ENCODE assay signal across 22 mouse cellular contexts in genomic region chr7:96244796-96245195, GRCm38 (mm10).
A peak's percentile ranks its signal among the peaks of the same experiment; 100 is the strongest.
DNase-seq lines count a peak whose midpoint lies in the region; ATAC-seq lines count a peak whose summit lies in the region.
"Had no signal": no experiment of that assay in that cellular context is flagged by ENCODE, and none has a peak within 500 bp of the region (broad histone marks: within the 10 kb centered on the region; RNA-seq: fewer than 3 reads in every experiment).

No protein-coding gene starts in this region.

- no peak overlapping the region for H3K9ac ChIP-seq in limb, embryonic 15.5 days
- H3K9ac ChIP-seq: embryonic facial prominence, embryonic 12.5 days; forebrain, embryonic 13.5 days; forebrain, embryonic 15.5 days; forebrain, postnatal 0 days had no signal

- ATAC-seq in limb, embryonic 15.5 days (ENCODE audit: insufficient number of reproducible peaks, low FRiP score, low TSS enrichment, low read depth): no peak
- ATAC-seq: CD4-positive, CD25-positive, alpha-beta regulatory T cell, adult 4 months; forebrain, embryonic 13.5 days; forebrain, embryonic 15.5 days; forebrain, postnatal 0 days had no signal

- no peak overlapping the region for H3K4me3 ChIP-seq in limb, embryonic 15.5 days
- no peak overlapping the region for H3K4me3 ChIP-seq in limb, embryonic 10.5 days
- H3K4me3 ChIP-seq: embryonic facial prominence, embryonic 10.5 days; embryonic facial prominence, embryonic 12.5 days; forebrain, embryonic 13.5 days; forebrain, embryonic 15.5 days had no signal

- no peak overlapping the region for H3K4me2 ChIP-seq in limb, embryonic 15.5 days
- H3K4me2 ChIP-seq: embryonic facial prominence, embryonic 12.5 days; forebrain, embryonic 13.5 days; forebrain, embryonic 15.5 days had no signal

- no peak for DNase-seq in limb, embryonic 10.5 days (ENCODE audit: low spot score)
- DNase-seq in ES-CJ7 (ENCODE audit: low read depth, low spot score) (peak; percentile 55), ZHBTc4 (ENCODE audit: low read depth, low spot score) (peak; percentile 43)
- DNase-seq in lung, postnatal 36 days: no peak
- no peak for DNase-seq in layer of hippocampus, adult 18-20 months (ENCODE audit: low spot score in 2 of 2)
- DNase-seq: adrenal gland, adult 8-10 months; adrenal gland, postnatal 14 days; adrenal gland, postnatal 36 days; B cell, adult 2 months; cerebellum, adult 11-12 months; cerebellum, adult 2 months; cerebellum, adult 9-10 months; cerebellum, postnatal 10 days; cerebellum, postnatal 25 days; forebrain, postnatal 0 days had no signal

- 41% methylated on average over 1 of the region's 1 CpGs for whole genome bisulfite sequencing in limb, embryonic 15.5 days
- 78% methylated on average over 1 of the region's 1 CpGs for WGBS in limb, embryonic 10.5 days

- H3K4me1 ChIP-seq in limb, embryonic 15.5 days: peaks cover 8% of the 10 kb centered on the region; the same call in 1 of the 2 replicates
- H3K4me1 ChIP-seq in limb, embryonic 10.5 days: peaks cover 8% of the 10 kb centered on the region; the same call in 1 of the 2 replicates
- H3K4me1 ChIP-seq: embryonic facial prominence, embryonic 12.5 days had no signal

- no peaks in the 10 kb centered on the region for H3K27me3 ChIP-seq in limb, embryonic 15.5 days
- no peaks in the 10 kb centered on the region for H3K27me3 ChIP-seq in limb, embryonic 10.5 days (ENCODE audit: low read depth, poor library complexity, severe bottlenecking)
- H3K27me3 ChIP-seq: CH12.LX; embryonic facial prominence, embryonic 12.5 days; forebrain, embryonic 13.5 days; forebrain, embryonic 15.5 days had no signal

- H3K36me3 ChIP-seq in limb, embryonic 15.5 days: peaks cover 5% of the 10 kb centered on the region; the same call in 1 of the 2 replicates
- H3K36me3 ChIP-seq in limb, embryonic 10.5 days: peaks cover 12% of the 10 kb centered on the region

- no peaks in the 10 kb centered on the region for H3K9me3 ChIP-seq in limb, embryonic 15.5 days
- no peaks in the 10 kb centered on the region for H3K9me3 ChIP-seq in limb, embryonic 10.5 days (replicated peaks)
- H3K9me3 ChIP-seq: embryonic facial prominence, embryonic 12.5 days; forebrain, embryonic 15.5 days had no signal

- H3K27ac ChIP-seq in limb, embryonic 15.5 days: peak overlapping the region; percentile 40; the same call in 1 of the 2 replicates
- H3K27ac ChIP-seq in limb, embryonic 10.5 days: no peak overlapping the region
- H3K27ac ChIP-seq: embryonic facial prominence, embryonic 10.5 days; embryonic facial prominence, embryonic 12.5 days; forebrain, embryonic 13.5 days; forebrain, embryonic 15.5 days had no signal

Comparison
In these comparisons a context has a peak if more than half of its experiments do, and no peak if none do; other contexts are left out.
1. DNase-seq: peak in ES-CJ7 (single experiment) and ZHBTc4 (single experiment); none in limb, embryonic 10.5 days (single experiment), lung, postnatal 36 days (single experiment) and layer of hippocampus, adult 18-20 months (0 of 2).